Mouse (Mus musculus) embryonic facial prominence, embryonic 14.5 days (tissue): ENCODE measurements at regions not wholly inside any gene's neighbourhood (a gene's known extent, or its start where the extent isn't known, plus 50 kb on each side); places are given as distances from the start of the nearest gene placed in this dataset.

Source experiments
- ATAC-seq: fragments of 200-750 bp; cut with Nextera tagmentation; 2 replicates; pipeline ENCODE4 v1.8.0; 2017; ENCODE audit warnings: low read depth, moderate number of reproducible peaks, moderate TSS enrichment
- DNase-seq: peaks from one replicate; pipeline ENCODE4 v3.0.0-alpha.2; 2015; ENCODE audit warnings: low spot score
- H3K27ac ChIP-seq: fragments of 300-500 bp; sonication (generic); replicated peaks from 2 replicates; pipeline ENCODE4 v1.5.1; 2014; ENCODE audit warnings: low read depth, mild to moderate bottlenecking, low read length, moderate library complexity
- H3K27me3 ChIP-seq: fragments of 300-500 bp; sonication (generic); replicated peaks from 2 replicates; pipeline ENCODE4 v1.6.1; 2014; ENCODE audit warnings: low read length; ENCODE audit not compliant: control insufficient read depth, insufficient read depth
- H3K36me3 ChIP-seq: fragments of 300-500 bp; sonication (generic); 2 replicates; pipeline ENCODE4 v1.6.1; 2014; ENCODE audit warnings: low read length, mixed read lengths; ENCODE audit not compliant: control insufficient read depth, insufficient read depth
- H3K4me1 ChIP-seq: fragments of 300-500 bp; sonication (generic); 2 replicates; pipeline ENCODE4 v1.6.1; 2014; ENCODE audit warnings: antibody characterized with exemption, low read length; ENCODE audit not compliant: control insufficient read depth, insufficient read depth
- H3K4me2 ChIP-seq: fragments of 300-500 bp; sonication (generic); 2 replicates; pipeline ENCODE4 v1.6.1; 2014; ENCODE audit warnings: low read depth, mild to moderate bottlenecking, low read length, moderate library complexity, mixed read lengths
- H3K4me3 ChIP-seq: fragments of 300-500 bp; sonication (generic); 2 replicates; pipeline ENCODE4 v1.5.1; 2014; ENCODE audit warnings: low read depth, mild to moderate bottlenecking, low read length
- H3K9ac ChIP-seq: fragments of 300-500 bp; sonication (generic); 2 replicates; pipeline ENCODE4 v1.6.1; 2014; ENCODE audit warnings: low read depth, mild to moderate bottlenecking, low read length, moderate library complexity, mixed read lengths
- H3K9me3 ChIP-seq: fragments of 300-500 bp; sonication (generic); 2 replicates; pipeline ENCODE4 v1.6.1; 2016; ENCODE audit warnings: low read length; ENCODE audit not compliant: control insufficient read depth
- WGBS: fragments of 180-500 bp; shearing (Covaris S2); extraction: QIAGEN DNeasy Blood & Tissue Kit; methylation state at CpG from one replicate; pipeline ENCODE4 v1.1.7; 2014; 5-methylcytosine and 5-hydroxymethylcytosine counted together

- Histone ChIP-seq H3K4me3 (no peak overlapping the region), H3K36me3 (no peaks in the 10 kb centered on the region), H3K27me3 (no peaks in the 10 kb centered on the region), H3K4me2 (no peak overlapping the region), H3K4me1 (no peaks in the 10 kb centered on the region), H3K27ac (no peak overlapping the region), H3K9ac (no peak overlapping the region), H3K9me3 (no peaks in the 10 kb centered on the region)
- DNase-seq (no peak), ATAC-seq (no peak)
- 80% methylated on average over 8 of the region's 8 CpGs for WGBS
Measured at GRCm38 (mm10) chr14:71115095-71115797, 515.6 kb upstream of the Fam160b2 start.

GRCm38 (mm10) chr14:71113198-71113597 lies 513.6 kb upstream of the Fam160b2 start:
- ATAC-seq (no peak), DNase-seq (no peak)
- no peak overlapping the region for H3K27ac ChIP-seq
- no peak overlapping the region for H3K4me2 ChIP-seq
- H3K9ac ChIP-seq, result no peak overlapping the region
- no peaks in the 10 kb centered on the region for H3K9me3 ChIP-seq
- H3K4me1 ChIP-seq, result no peaks in the 10 kb centered on the region
- H3K27me3 ChIP-seq, result no peaks in the 10 kb centered on the region
- H3K36me3 ChIP-seq, result no peaks in the 10 kb centered on the region
- no peak overlapping the region for H3K4me3 ChIP-seq

- DNase-seq (no peak), ATAC-seq (no peak)
- H3K27me3 ChIP-seq, result no peaks in the 10 kb centered on the region
- no peaks in the 10 kb centered on the region for H3K9me3 ChIP-seq
- H3K4me1 ChIP-seq, result no peaks in the 10 kb centered on the region
- H3K4me2 ChIP-seq, result no peak overlapping the region
- H3K9ac ChIP-seq, result no peak overlapping the region
- no peak overlapping the region for H3K4me3 ChIP-seq
- no peaks in the 10 kb centered on the region for H3K36me3 ChIP-seq
- no peak overlapping the region for H3K27ac ChIP-seq
Measured at GRCm38 (mm10) chr14:71104617-71105016, 505.0 kb upstream of the Fam160b2 start.

- Histone ChIP-seq H3K9me3 (no peaks in the 10 kb centered on the region), H3K4me3 (no peak overlapping the region), H3K36me3 (no peaks in the 10 kb centered on the region), H3K4me2 (no peak overlapping the region), H3K4me1 (no peaks in the 10 kb centered on the region), H3K27me3 (no peaks in the 10 kb centered on the region), H3K9ac (no peak overlapping the region), H3K27ac (no peak overlapping the region)
- DNase-seq (no peak), ATAC-seq (no peak)
- WGBS, result 84% methylated on average over 5 of the region's 5 CpGs
Measured at GRCm38 (mm10) chr14:71103955-71104354, 504.3 kb upstream of the Fam160b2 start.

GRCm38 (mm10) chr14:71095661-71096422 lies 496.2 kb upstream of the Fam160b2 start:
- DNase-seq (peak; percentile 16), ATAC-seq (no peak)
- Histone ChIP-seq H3K9me3 (no peaks in the 10 kb centered on the region), H3K4me2 (no peak overlapping the region), H3K27me3 (no peaks in the 10 kb centered on the region), H3K27ac (no peak overlapping the region), H3K4me1 (no peaks in the 10 kb centered on the region), H3K9ac (no peak overlapping the region), H3K4me3 (no peak overlapping the region), H3K36me3 (no peaks in the 10 kb centered on the region)
- WGBS, result 40% methylated on average over 7 of the region's 7 CpGs

- Histone ChIP-seq H3K4me1 (no peaks in the 10 kb centered on the region), H3K36me3 (no peaks in the 10 kb centered on the region), H3K4me2 (no peak overlapping the region), H3K4me3 (no peak overlapping the region), H3K9me3 (no peaks in the 10 kb centered on the region), H3K9ac (no peak overlapping the region), H3K27ac (no peak overlapping the region), H3K27me3 (no peaks in the 10 kb centered on the region)
- DNase-seq, result no peak
- no peak for ATAC-seq
- 49% methylated on average over 8 of the region's 8 CpGs for WGBS
Measured at GRCm38 (mm10) chr14:71092626-71093326, 493.1 kb upstream of the Fam160b2 start.

GRCm38 (mm10) chr14:71085721-71086120 lies 486.1 kb upstream of the Fam160b2 start:
- no peak overlapping the region for H3K4me3 ChIP-seq
- H3K27ac ChIP-seq, result no peak overlapping the region
- no peak overlapping the region for H3K4me2 ChIP-seq
- no peaks in the 10 kb centered on the region for H3K36me3 ChIP-seq
- DNase-seq (peak; percentile 9), ATAC-seq (no peak)
- H3K9me3 ChIP-seq, result no peaks in the 10 kb centered on the region
- WGBS, result 90% methylated on average over 3 of the region's 3 CpGs
- H3K9ac ChIP-seq, result no peak overlapping the region
- H3K4me1 ChIP-seq, result no peaks in the 10 kb centered on the region
- H3K27me3 ChIP-seq, result no peaks in the 10 kb centered on the region

- no peaks in the 10 kb centered on the region for H3K36me3 ChIP-seq
- no peak for ATAC-seq
- H3K4me3 ChIP-seq, result no peak overlapping the region
- no peaks in the 10 kb centered on the region for H3K9me3 ChIP-seq
- DNase-seq, result no peak
- H3K27ac ChIP-seq, result no peak overlapping the region
- H3K27me3 ChIP-seq, result no peaks in the 10 kb centered on the region
- no peaks in the 10 kb centered on the region for H3K4me1 ChIP-seq
- H3K4me2 ChIP-seq, result no peak overlapping the region
- no peak overlapping the region for H3K9ac ChIP-seq
Measured at GRCm38 (mm10) chr14:71082327-71082726, 482.7 kb upstream of the Fam160b2 start.
